Mouse (Mus musculus) embryonic fibroblast, embryonic 13.5 days (primary cell): ENCODE data around the gene Pcsk6.

ENCODE experiments used
- CTCF ChIP-seq: IDR thresholded peaks from 2 replicates; pipeline ENCODE4 v1.5.1; 2011; ENCODE audit warnings: mild to moderate bottlenecking, control low read depth, low read length, moderate library complexity, borderline replicate concordance; ENCODE audit not compliant: insufficient read depth
- POLR2A ChIP-seq: IDR thresholded peaks from 2 replicates; pipeline ENCODE4 v1.6.1; 2011; ENCODE audit warnings: low read depth, mild to moderate bottlenecking, control low read depth, low read length, moderate library complexity

DNA sequence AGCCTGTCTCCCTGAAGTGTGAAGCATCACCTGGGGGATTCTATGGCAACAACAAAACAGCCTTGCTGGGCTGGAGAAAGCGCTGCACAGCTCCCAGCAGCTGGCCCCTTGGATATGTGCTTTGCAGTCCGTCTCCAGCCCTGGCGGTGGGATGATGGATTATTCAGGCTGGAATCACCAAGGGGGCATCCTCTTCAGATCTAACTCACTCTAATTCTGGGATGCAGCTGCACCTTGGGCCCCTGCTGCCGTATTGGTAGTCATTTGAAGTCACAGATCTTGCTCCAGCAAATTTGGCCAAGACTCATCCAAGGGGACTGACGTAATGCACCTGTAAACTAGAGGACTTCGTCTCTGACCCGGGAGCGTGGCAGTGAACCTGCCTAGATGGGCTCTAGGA lies 41.1 kb upstream of the Pcsk6 start:
- TF ChIP-seq CTCF (no peak), POLR2A (no peak)
